Mouse (Mus musculus): Measurements from ENCODE around the gene Cdh1.

GRCm38 (mm10) chr8:106571551-106572172, 31.5 kb upstream of the Cdh1 start:
- no peak for TF ChIP-seq POLR2A (IDR thresholded peaks at IDR 0.05; ENCODE audit: insufficient read depth, low read length)
- no peak for TF ChIP-seq CTCF (IDR thresholded peaks at IDR 0.05; ENCODE audit: low read depth, low read length)
- TF ChIP-seq EP300 (IDR thresholded peaks at IDR 0.05; ENCODE audit: insufficient read depth, low read depth, low read length) = no peak

Measured in ES-Bruce4 (cell line).